Mouse (Mus musculus) regulatory T cell (primary cell): Measurements from ENCODE around the gene Dhrs7c.

Source experiments
- in situ Hi-C: fragments of 300-600 bp; cut with MboI, MseI; formaldehyde crosslinking; loops from one replicate; pipeline ENCODE4 v1.15.1; 2025; ENCODE audit warnings: high pct_unique_total_duplicates

Gene Dhrs7c

GRCm38 (mm10) chr11:67839810-67840209, 41.8 kb downstream of the Dhrs7c start:
- in situ Hi-C loops = loop anchor here (10.0 kb wide), 1 partner anchor 1765 kb away; no protein-coding TSS in a partner anchor

- in situ Hi-C loops = loop anchor here (10.0 kb wide), 1 partner anchor 1770 kb away; no protein-coding TSS in a partner anchor
Observed at GRCm38 (mm10) chr11:67845193-67845592, 47.2 kb downstream of the Dhrs7c start.

DNA sequence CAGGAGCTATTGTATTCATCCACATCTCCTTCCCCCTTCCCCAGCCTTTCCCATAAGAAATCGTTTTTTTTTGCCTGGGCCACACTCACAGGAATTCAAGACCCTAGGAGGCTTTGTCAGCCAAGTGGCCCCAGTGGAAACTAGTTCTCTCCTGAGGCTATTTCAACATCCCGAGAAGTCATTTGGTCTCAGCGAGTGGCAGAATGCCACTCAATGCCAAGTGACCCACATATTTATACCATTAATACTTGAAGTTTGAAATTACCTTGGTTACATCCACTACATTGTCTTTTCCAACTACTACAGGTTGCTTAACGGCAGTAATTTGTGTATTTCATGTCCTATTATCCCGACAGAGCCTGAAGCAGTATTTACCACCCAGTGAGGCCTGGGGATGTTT, 53.8 kb downstream of the Dhrs7c start:
- in situ Hi-C loops = no loop called here

- in situ Hi-C loops = no loop called here
Observed at GRCm38 (mm10) chr11:67853996-67854395, 56.0 kb downstream of the Dhrs7c start.

GRCm38 (mm10) chr11:67855035-67855434, 57.0 kb downstream of the Dhrs7c start:
- in situ Hi-C loops = no loop called here

DNA sequence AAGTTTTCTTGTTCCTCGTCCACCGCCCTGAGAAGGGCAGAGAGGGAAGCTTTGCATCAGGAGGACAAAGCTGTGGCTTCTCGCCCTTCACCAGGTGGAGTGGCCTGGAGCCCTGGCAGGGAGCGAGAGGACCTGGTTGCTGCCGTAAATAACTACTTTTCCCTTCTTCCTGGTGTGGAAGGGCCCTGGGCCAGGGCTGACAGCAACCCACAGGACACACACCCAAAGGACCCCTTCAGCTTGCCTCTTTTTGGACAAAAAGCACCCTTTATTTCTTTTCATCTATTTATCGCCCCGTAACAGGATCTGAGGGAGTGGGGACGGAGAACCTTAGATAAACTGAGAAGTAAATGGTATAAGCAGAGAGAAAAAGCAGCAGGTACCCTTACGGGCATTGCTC, 60.5 kb downstream of the Dhrs7c start:
- in situ Hi-C loops = no loop called here

DNA sequence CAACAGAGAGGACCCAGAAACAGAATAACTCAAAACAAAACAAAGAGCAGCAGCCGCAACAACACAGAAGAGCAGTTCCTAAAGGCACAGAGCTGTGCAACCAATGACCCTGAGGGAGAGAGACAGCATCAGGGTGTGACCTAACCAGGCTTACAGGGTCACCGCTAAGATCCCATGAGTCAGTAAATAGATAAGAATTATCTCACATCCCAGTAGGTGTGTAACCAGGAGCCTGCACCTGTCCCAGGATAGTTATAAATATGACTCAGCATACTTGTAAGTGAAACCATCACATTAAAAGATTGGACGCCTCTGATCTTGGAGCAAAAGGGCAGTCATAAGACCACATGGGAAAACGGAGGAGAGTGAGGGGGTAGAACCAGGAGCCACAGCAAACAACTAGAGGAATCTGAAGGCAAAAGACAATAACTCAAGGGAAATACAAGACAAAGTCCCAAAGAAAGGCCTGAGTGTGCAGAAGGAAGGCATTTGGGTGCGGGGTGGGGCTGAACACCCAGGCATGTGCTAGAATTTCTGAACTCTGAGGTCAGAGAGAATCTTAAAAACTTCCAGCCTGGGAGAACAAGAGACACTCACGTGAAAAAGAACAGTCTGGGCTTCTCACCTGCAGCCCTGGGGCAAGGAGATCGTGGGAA, 62.9 kb downstream of the Dhrs7c start:
- in situ Hi-C loops = no loop called here

- in situ Hi-C loops = no loop called here
Observed at GRCm38 (mm10) chr11:67861399-67861838, 63.4 kb downstream of the Dhrs7c start.

GRCm38 (mm10) chr11:67865100-67865499, 67.1 kb downstream of the Dhrs7c start:
- in situ Hi-C loops = no loop called here
